8 mouse cellular contexts compared by ENCODE assay signal in the genomic region with DNA sequence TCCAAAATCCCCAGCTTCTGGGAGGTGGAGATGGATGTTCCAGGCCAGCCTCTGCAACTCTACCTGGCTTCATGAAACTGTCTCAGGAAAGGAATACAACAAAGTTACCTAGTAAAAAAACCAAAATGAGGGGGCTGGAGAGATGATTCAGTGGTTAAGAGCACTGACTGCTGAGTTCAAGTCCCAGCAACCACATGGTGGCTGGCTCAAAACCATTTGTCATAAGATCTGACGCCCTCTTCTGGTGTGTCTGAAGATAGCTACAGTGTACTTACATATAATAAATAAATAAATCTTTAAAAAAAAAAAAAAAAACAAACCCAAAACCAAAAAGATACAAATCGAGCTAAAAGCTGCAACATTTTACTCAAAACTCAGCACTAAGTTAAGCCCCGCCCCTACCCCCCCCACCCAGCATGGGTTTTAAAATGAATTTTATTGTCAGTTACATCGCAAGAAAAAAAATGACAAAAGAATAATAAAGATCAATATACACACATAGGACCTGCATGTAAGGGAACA. TPM values are rescaled to one million over a fixed set of nuclear protein-coding genes. Genes with fewer than 3 reads are reported as not detected.
DNase-seq lines count a peak whose midpoint lies in the region; ATAC-seq and TF ChIP-seq lines count a peak whose summit lies in the region.

No protein-coding gene starts in this region.

- no peaks in the 10 kb centered on the region for H3K27me3 ChIP-seq in testis, adult 2 months (ENCODE audit: control insufficient read depth, insufficient read depth, low read length)
- no peaks in the 10 kb centered on the region for H3K27me3 ChIP-seq in intestine, embryonic 14.5 days (replicated peaks; ENCODE audit: control insufficient read depth, insufficient read depth, low read length)
- H3K27me3 ChIP-seq in midbrain, embryonic 13.5 days = no peaks in the 10 kb centered on the region

- no peak for DNase-seq in testis, postnatal 10 days (ENCODE audit: low spot score)
- peak; percentile 10 for DNase-seq in embryo, embryonic 11 days
- DNase-seq in intestine, embryonic 14.5 days (ENCODE audit: low spot score) = no peak
- no peak for DNase-seq in yolk sac, embryonic 10.5 days (ENCODE audit: low spot score)
- DNase-seq in left cerebral cortex, postnatal 10 days (ENCODE audit: extremely low spot score in 1 of 2, low spot score in 2 of 2) = no peak
- DNase-seq in left cerebral cortex, postnatal 36 days (ENCODE audit: low spot score in 2 of 2) = no peak

- peak overlapping the region; percentile 80 for H3K27ac ChIP-seq in testis, adult 2 months (ENCODE audit: control insufficient read depth, insufficient read depth, low read depth, low read length)
- peak overlapping the region; percentile 97 for H3K27ac ChIP-seq in intestine, embryonic 14.5 days (ENCODE audit: low read depth)
- peak overlapping the region; percentile 95 for H3K27ac ChIP-seq in midbrain, embryonic 13.5 days

- peak overlapping the region; percentile 70 for H3K9ac ChIP-seq in intestine, embryonic 14.5 days (ENCODE audit: low read length)
- H3K9ac ChIP-seq in midbrain, embryonic 13.5 days (replicated peaks) = peak overlapping the region; percentile 75

- H3K4me2 ChIP-seq in intestine, embryonic 14.5 days (ENCODE audit: low read length) = peak overlapping the region; percentile 69
- peak overlapping the region; percentile 62 for H3K4me2 ChIP-seq in midbrain, embryonic 13.5 days (replicated peaks)

- intact Hi-C loops in left cerebral cortex, postnatal 10 days (cut with DNase I) = loop anchor here (2.0 kb wide), 1 partner anchor 32 kb away; no protein-coding TSS in a partner anchor
- intact Hi-C loops in left cerebral cortex, postnatal 36 days (cut with DNase I) = loop anchor here (1.0 to 5.0 kb wide), 2 partner anchors 34 to 124 kb away; no protein-coding TSS in a partner anchor

- no peaks in the 10 kb centered on the region for H3K36me3 ChIP-seq in testis, adult 2 months (ENCODE audit: control insufficient read depth, insufficient read depth, low read length)
- peaks cover 42% of the 10 kb centered on the region for H3K36me3 ChIP-seq in intestine, embryonic 14.5 days (ENCODE audit: control insufficient read depth, insufficient read depth, low read length)
- H3K36me3 ChIP-seq in midbrain, embryonic 13.5 days = peaks cover 40% of the 10 kb centered on the region

- WGBS in intestine, embryonic 14.5 days = 6% methylated on average over 4 of the region's 4 CpGs
- WGBS in midbrain, embryonic 13.5 days = 5% methylated on average over 4 of the region's 4 CpGs

- TF ChIP-seq CTCF in testis, adult 2 months (IDR thresholded peaks at IDR 0.05; ENCODE audit: control insufficient read depth, insufficient read depth, insufficient replicate concordance, low read depth, low read length) = no peak

- H3K4me3 ChIP-seq in testis, adult 2 months (ENCODE audit: control insufficient read depth, low read depth, low read length) = peak overlapping the region; percentile 90
- H3K4me3 ChIP-seq in intestine, embryonic 14.5 days (ENCODE audit: low read depth, low read length) = peak overlapping the region; percentile 68
- peak overlapping the region; percentile 59 for H3K4me3 ChIP-seq in midbrain, embryonic 13.5 days (replicated peaks)

- peaks cover 3% of the 10 kb centered on the region; the same call in 1 of the 2 replicates for H3K4me1 ChIP-seq in testis, adult 2 months (ENCODE audit: control insufficient read depth, insufficient read depth, low read length)
- H3K4me1 ChIP-seq in intestine, embryonic 14.5 days (replicated peaks; ENCODE audit: control insufficient read depth, insufficient read depth, low read length) = no peaks in the 10 kb centered on the region
- no peaks in the 10 kb centered on the region for H3K4me1 ChIP-seq in midbrain, embryonic 13.5 days (replicated peaks)

- no peak for TF ChIP-seq POLR2A in testis, adult 2 months (IDR thresholded peaks at IDR 0.05; ENCODE audit: control insufficient read depth, low read depth, low read length)

- no peak for ATAC-seq in intestine, embryonic 14.5 days (replicated peaks; ENCODE audit: low FRiP score, low TSS enrichment, low read depth)
- ATAC-seq in midbrain, embryonic 13.5 days = no peak

- H3K9me3 ChIP-seq in intestine, embryonic 14.5 days (ENCODE audit: control insufficient read depth, low read length) = no peaks in the 10 kb centered on the region
- no peaks in the 10 kb centered on the region for H3K9me3 ChIP-seq in midbrain, embryonic 13.5 days

RNA-seq across cellular contexts. Expression of a gene that starts 0.5 kb away (rescaled TPM):
- polyA plus RNA-seq in testis, adult 2 months (2012; rRNA removed) = 4.8 and 6.3 TPM in 2 replicates
- 60.1 and 64.2 TPM in 2 replicates for polyA plus RNA-seq in intestine, embryonic 14.5 days (2014; fragmentation: Nextera tagmentation; extraction: Ambion mirVana)
- 19.7 and 23.0 TPM in 2 replicates for polyA plus RNA-seq in midbrain, embryonic 13.5 days (2015; fragmentation: Nextera tagmentation; extraction: Ambion mirVana)
- total RNA-seq in left cerebral cortex, postnatal 10 days (2021) = 10 to 100 TPM; 26.9 to 32.1 TPM
- 10 to 100 TPM; 27.0 to 28.6 TPM for total RNA-seq in left cerebral cortex, postnatal 36 days (2021)

RNA-seq across cellular contexts. Expression of a gene that starts 12.2 kb away (rescaled TPM):
- polyA plus RNA-seq in testis, adult 2 months (2012; rRNA removed) = 7.8 and 8.1 TPM in 2 replicates
- polyA plus RNA-seq in intestine, embryonic 14.5 days (2014; fragmentation: Nextera tagmentation; extraction: Ambion mirVana) = 71.0 and 75.9 TPM in 2 replicates
- 121 and 129 TPM in 2 replicates for polyA plus RNA-seq in midbrain, embryonic 13.5 days (2015; fragmentation: Nextera tagmentation; extraction: Ambion mirVana)
- 10 to 100 TPM; 62.9 to 68.8 TPM for total RNA-seq in left cerebral cortex, postnatal 10 days (2021)
- total RNA-seq in left cerebral cortex, postnatal 36 days (2021) = 10 to 100 TPM; 75.6 to 76.2 TPM

RNA-seq across cellular contexts. Expression of a gene that starts 33.7 kb away (rescaled TPM):
- polyA plus RNA-seq in testis, adult 2 months (2012; rRNA removed) = 6.1 and 7.6 TPM in 2 replicates
- 66.2 and 66.4 TPM in 2 replicates for polyA plus RNA-seq in intestine, embryonic 14.5 days (2014; fragmentation: Nextera tagmentation; extraction: Ambion mirVana)
- polyA plus RNA-seq in midbrain, embryonic 13.5 days (2015; fragmentation: Nextera tagmentation; extraction: Ambion mirVana) = 69.3 and 72.6 TPM in 2 replicates
- total RNA-seq in left cerebral cortex, postnatal 10 days (2021) = 10 to 100 TPM; 90.4 to 92.0 TPM
- total RNA-seq in left cerebral cortex, postnatal 36 days (2021) = 10 to 100 TPM; 79.7 to 81.6 TPM

RNA-seq across cellular contexts. Expression of a gene that starts 57.7 kb away (rescaled TPM):
- 85.0 and 111 TPM in 2 replicates for polyA plus RNA-seq in testis, adult 2 months (2012; rRNA removed)
- 0.23 TPM in 1 of 2 replicates, not detected in the other for polyA plus RNA-seq in intestine, embryonic 14.5 days (2014; fragmentation: Nextera tagmentation; extraction: Ambion mirVana)
- polyA plus RNA-seq in midbrain, embryonic 13.5 days (2015; fragmentation: Nextera tagmentation; extraction: Ambion mirVana) = 0.12 TPM in 1 of 2 replicates, not detected in the other
- total RNA-seq in left cerebral cortex, postnatal 10 days (2021) = not detected
- total RNA-seq in left cerebral cortex, postnatal 36 days (2021) = under 1 TPM; 0.25 to 0.29 TPM
